Mouse (Mus musculus) stomach, embryonic 15.5 days (tissue): Measurements from ENCODE around the gene Pum3. TPM values are rescaled to one million over a fixed set of nuclear protein-coding genes. Genes with fewer than 3 reads are reported as not detected.

Source experiments
- ATAC-seq: fragments of 200-750 bp; cut with Nextera tagmentation; 2 replicates; pipeline ENCODE4 v1.8.0; 2017; ENCODE audit warnings: low read depth, moderate number of reproducible peaks, moderate TSS enrichment; ENCODE audit not compliant: insufficient read depth, low FRiP score
- H3K27ac ChIP-seq: fragments of 300-500 bp; sonication (generic); 2 replicates; pipeline ENCODE4 v1.5.1; 2015; ENCODE audit warnings: mild to moderate bottlenecking, inconsistent platforms
- H3K27me3 ChIP-seq: fragments of 300-500 bp; sonication (generic); replicated peaks from 2 replicates; pipeline ENCODE4 v1.6.1; 2015; ENCODE audit warnings: inconsistent platforms
- H3K36me3 ChIP-seq: fragments of 300-500 bp; sonication (generic); 2 replicates; pipeline ENCODE4 v1.6.1; 2015; ENCODE audit warnings: inconsistent platforms
- H3K4me1 ChIP-seq: fragments of 300-500 bp; sonication (generic); 2 replicates; pipeline ENCODE4 v1.6.1; 2015; ENCODE audit warnings: inconsistent platforms
- H3K4me2 ChIP-seq: fragments of 300-500 bp; sonication (generic); 2 replicates; pipeline ENCODE4 v1.6.1; 2015; ENCODE audit warnings: mild to moderate bottlenecking, inconsistent platforms
- H3K4me3 ChIP-seq: fragments of 300-500 bp; sonication (generic); replicated peaks from 2 replicates; pipeline ENCODE4 v1.5.1; 2015; ENCODE audit warnings: inconsistent platforms
- H3K9ac ChIP-seq: fragments of 300-500 bp; sonication (generic); 2 replicates; pipeline ENCODE4 v1.6.1; 2015; ENCODE audit warnings: inconsistent platforms
- H3K9me3 ChIP-seq: fragments of 300-500 bp; sonication (generic); 2 replicates; pipeline ENCODE4 v1.6.1; 2016; ENCODE audit warnings: inconsistent platforms
- WGBS: fragments of 180-500 bp; shearing (Covaris S2); methylation state at CpG from one replicate; pipeline ENCODE4 v1.1.7; 2015; 5-methylcytosine and 5-hydroxymethylcytosine counted together
- polyA plus RNA-seq: library from polyadenylated mRNA; unstranded; fragments of >200 nt; fragmentation: Nextera tagmentation; extraction: Ambion mirVana; gene quantifications from 2 replicates; pipeline ENCODE4 v1.2.1, GENCODE M21; 2015

Pum3 gene
- polyA plus RNA-seq, 1 experiment from 2014 or later, result 61.1 TPM

DNA sequence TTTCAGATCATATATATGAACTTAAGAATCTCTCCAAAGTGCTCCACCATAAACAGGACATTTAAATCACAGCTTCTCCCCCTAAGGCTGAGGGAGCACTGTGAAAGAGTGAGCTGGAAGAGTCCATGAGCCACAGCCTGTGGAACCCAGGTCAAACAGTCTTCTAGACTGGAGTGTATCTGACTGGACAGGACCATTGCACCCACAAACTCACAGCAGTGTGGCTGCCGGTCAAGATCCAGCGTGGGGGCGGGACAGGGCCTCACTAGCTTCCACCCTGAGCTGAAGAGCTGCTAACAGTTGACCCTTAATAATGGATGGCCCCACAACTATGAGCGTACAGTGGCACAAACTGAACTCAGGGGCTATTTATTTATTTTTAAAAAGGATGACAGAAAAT lies 12.2 kb downstream of the Pum3 start:
- H3K4me1 ChIP-seq, result no peaks in the 10 kb centered on the region
- H3K36me3 ChIP-seq, result peaks cover 41% of the 10 kb centered on the region
- ATAC-seq, result no peak
- H3K9me3 ChIP-seq, result no peaks in the 10 kb centered on the region
- 86% methylated on average over 4 of the region's 4 CpGs for WGBS
- no peaks in the 10 kb centered on the region for H3K27me3 ChIP-seq
- H3K4me3 ChIP-seq, result no peak overlapping the region
- no peak overlapping the region for H3K4me2 ChIP-seq
- H3K27ac ChIP-seq, result no peak overlapping the region
- no peak overlapping the region for H3K9ac ChIP-seq

DNA sequence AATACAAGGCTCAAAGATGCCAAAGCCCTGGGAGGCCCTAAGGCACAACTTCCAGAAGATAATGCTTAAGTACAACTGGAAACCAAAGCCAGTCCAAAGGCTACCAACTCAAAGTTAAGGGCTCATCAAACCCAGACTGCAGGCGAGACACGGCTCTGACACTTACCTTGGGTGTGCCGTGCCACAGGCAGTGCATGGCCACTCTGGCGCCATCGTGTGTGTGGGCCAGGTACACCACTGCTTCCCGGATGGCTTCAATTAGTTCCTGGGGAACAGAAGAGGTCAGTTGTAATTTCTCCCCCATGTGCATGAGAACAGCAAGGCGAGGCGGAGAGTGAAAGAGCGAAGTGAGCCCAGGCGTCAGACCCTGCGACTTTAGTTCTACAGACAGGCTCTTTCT lies 13.1 kb downstream of the Pum3 start:
- no peak overlapping the region for H3K27ac ChIP-seq
- no peaks in the 10 kb centered on the region for H3K4me1 ChIP-seq
- WGBS, result 66% methylated on average over 11 of the region's 11 CpGs
- no peak overlapping the region for H3K9ac ChIP-seq
- no peaks in the 10 kb centered on the region for H3K27me3 ChIP-seq
- H3K9me3 ChIP-seq, result no peaks in the 10 kb centered on the region
- ATAC-seq, result no peak
- no peak overlapping the region for H3K4me3 ChIP-seq
- H3K36me3 ChIP-seq, result peaks cover 41% of the 10 kb centered on the region
- no peak overlapping the region for H3K4me2 ChIP-seq

- no peaks in the 10 kb centered on the region for H3K9me3 ChIP-seq
- peak overlapping the region; percentile 8; the same call in 1 of the 2 replicates for H3K27ac ChIP-seq
- no peaks in the 10 kb centered on the region for H3K27me3 ChIP-seq
- peaks cover 26% of the 10 kb centered on the region for H3K36me3 ChIP-seq
- no peaks in the 10 kb centered on the region for H3K4me1 ChIP-seq
- ATAC-seq, result no peak
- no peak overlapping the region for H3K9ac ChIP-seq
- no peak overlapping the region for H3K4me3 ChIP-seq
- no peak overlapping the region for H3K4me2 ChIP-seq
- WGBS, result 82% methylated on average over 4 of the region's 4 CpGs
Observed at GRCm38 (mm10) chr19:27411340-27411739, 18.3 kb downstream of the Pum3 start.

GRCm38 (mm10) chr19:27410751-27411150 lies 18.9 kb downstream of the Pum3 start:
- H3K36me3 ChIP-seq, result peaks cover 23% of the 10 kb centered on the region
- H3K9me3 ChIP-seq, result no peaks in the 10 kb centered on the region
- no peak for ATAC-seq
- H3K4me3 ChIP-seq, result no peak overlapping the region
- WGBS, result 77% methylated on average over 4 of the region's 4 CpGs
- H3K27me3 ChIP-seq, result no peaks in the 10 kb centered on the region
- no peak overlapping the region for H3K9ac ChIP-seq
- no peak overlapping the region for H3K4me2 ChIP-seq
- no peaks in the 10 kb centered on the region for H3K4me1 ChIP-seq
- H3K27ac ChIP-seq, result peak overlapping the region; percentile 8; the same call in 1 of the 2 replicates

DNA sequence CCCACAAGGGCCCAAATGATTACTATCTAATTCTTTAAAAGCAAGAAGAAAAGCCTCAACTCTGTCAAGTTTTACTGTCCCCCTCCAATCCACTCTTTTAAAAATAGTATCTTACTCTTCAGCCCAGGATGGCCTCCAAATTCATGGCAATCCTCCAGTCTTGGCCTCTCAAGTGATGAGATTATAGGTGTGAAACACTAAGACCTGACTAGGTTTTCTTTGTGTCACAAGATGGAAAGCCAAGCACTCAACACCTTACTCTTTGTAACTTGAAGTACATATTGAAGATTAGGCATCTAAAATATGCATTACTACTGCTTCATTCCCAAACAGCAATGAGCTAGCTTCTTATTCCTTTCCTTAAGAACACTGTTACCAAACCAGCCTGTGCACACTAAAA lies 19.8 kb downstream of the Pum3 start:
- H3K36me3 ChIP-seq, result peaks cover 19% of the 10 kb centered on the region
- no peak for ATAC-seq
- H3K27ac ChIP-seq, result no peak overlapping the region
- H3K9ac ChIP-seq, result no peak overlapping the region
- no peak overlapping the region for H3K4me3 ChIP-seq
- H3K4me2 ChIP-seq, result no peak overlapping the region
- no peaks in the 10 kb centered on the region for H3K9me3 ChIP-seq
- no peaks in the 10 kb centered on the region for H3K27me3 ChIP-seq
- H3K4me1 ChIP-seq, result no peaks in the 10 kb centered on the region

DNA sequence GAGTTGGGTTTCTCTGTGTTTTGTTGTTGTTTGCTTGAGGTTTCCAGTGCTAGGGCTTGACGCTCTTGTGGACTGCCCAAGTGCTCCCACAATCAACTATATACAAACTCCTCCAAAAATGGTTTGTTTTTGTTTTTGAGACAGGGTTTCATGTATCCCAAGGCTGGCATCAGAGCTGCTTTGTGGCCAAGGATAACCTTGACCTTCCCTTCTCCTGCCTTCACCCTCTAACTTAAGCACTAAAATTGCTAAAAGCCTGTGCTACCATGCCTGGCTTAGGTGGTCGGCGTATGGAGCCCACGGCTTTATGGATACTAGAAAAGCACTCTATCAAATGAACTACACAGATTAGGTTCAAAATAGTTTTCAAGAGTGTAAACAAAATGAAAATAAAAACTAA lies 20.4 kb downstream of the Pum3 start:
- Histone ChIP-seq H3K4me3 (no peak overlapping the region), H3K36me3 (peaks cover 19% of the 10 kb centered on the region), H3K9me3 (no peaks in the 10 kb centered on the region), H3K27ac (no peak overlapping the region), H3K4me1 (no peaks in the 10 kb centered on the region), H3K9ac (no peak overlapping the region), H3K4me2 (no peak overlapping the region), H3K27me3 (no peaks in the 10 kb centered on the region)
- WGBS, result 89% methylated on average over 4 of the region's 4 CpGs
- no peak for ATAC-seq

- peaks cover 33% of the 10 kb centered on the region; the same call in 1 of the 2 replicates for H3K36me3 ChIP-seq
- no peak overlapping the region for H3K27ac ChIP-seq
- H3K9ac ChIP-seq, result no peak overlapping the region
- H3K4me1 ChIP-seq, result no peaks in the 10 kb centered on the region
- H3K27me3 ChIP-seq, result no peaks in the 10 kb centered on the region
- 79% methylated on average over 9 of the region's 9 CpGs for WGBS
- no peak overlapping the region for H3K4me2 ChIP-seq
- ATAC-seq, result no peak
- no peaks in the 10 kb centered on the region for H3K9me3 ChIP-seq
- no peak overlapping the region for H3K4me3 ChIP-seq
Observed at GRCm38 (mm10) chr19:27397797-27398196, 31.8 kb downstream of the Pum3 start.

GRCm38 (mm10) chr19:27397223-27397622 lies 32.4 kb downstream of the Pum3 start:
- WGBS, result 88% methylated on average over 5 of the region's 5 CpGs
- Histone ChIP-seq H3K9ac (no peak overlapping the region), H3K27me3 (no peaks in the 10 kb centered on the region), H3K4me1 (no peaks in the 10 kb centered on the region), H3K4me2 (no peak overlapping the region), H3K9me3 (no peaks in the 10 kb centered on the region), H3K4me3 (no peak overlapping the region), H3K36me3 (peaks cover 33% of the 10 kb centered on the region; the same call in 1 of the 2 replicates), H3K27ac (no peak overlapping the region)
- no peak for ATAC-seq

DNA sequence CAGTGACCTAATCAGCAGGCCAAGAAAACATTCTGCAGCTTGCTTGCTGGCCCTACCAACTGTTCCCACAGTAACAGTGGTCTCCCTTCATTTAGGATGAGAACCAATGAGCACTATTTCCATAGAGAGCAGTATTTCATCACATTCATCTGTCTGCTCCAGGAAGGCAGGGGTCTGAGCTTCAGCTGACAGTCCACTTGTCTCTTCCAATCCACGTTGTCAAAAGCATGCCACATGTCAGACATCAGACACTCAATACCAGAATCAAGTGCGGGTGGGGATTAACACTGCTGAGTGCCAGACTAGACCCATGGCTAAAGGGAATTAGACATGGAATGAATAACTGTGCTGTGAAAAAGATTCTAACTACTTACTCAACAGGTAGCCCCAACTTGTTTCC lies 32.9 kb downstream of the Pum3 start:
- no peak overlapping the region for H3K4me3 ChIP-seq
- 97% methylated on average over 2 of the region's 2 CpGs for WGBS
- H3K27ac ChIP-seq, result no peak overlapping the region
- no peaks in the 10 kb centered on the region for H3K9me3 ChIP-seq
- peaks cover 33% of the 10 kb centered on the region; the same call in 1 of the 2 replicates for H3K36me3 ChIP-seq
- no peaks in the 10 kb centered on the region for H3K4me1 ChIP-seq
- H3K4me2 ChIP-seq, result no peak overlapping the region
- ATAC-seq, result no peak
- no peaks in the 10 kb centered on the region for H3K27me3 ChIP-seq
- H3K9ac ChIP-seq, result no peak overlapping the region

DNA sequence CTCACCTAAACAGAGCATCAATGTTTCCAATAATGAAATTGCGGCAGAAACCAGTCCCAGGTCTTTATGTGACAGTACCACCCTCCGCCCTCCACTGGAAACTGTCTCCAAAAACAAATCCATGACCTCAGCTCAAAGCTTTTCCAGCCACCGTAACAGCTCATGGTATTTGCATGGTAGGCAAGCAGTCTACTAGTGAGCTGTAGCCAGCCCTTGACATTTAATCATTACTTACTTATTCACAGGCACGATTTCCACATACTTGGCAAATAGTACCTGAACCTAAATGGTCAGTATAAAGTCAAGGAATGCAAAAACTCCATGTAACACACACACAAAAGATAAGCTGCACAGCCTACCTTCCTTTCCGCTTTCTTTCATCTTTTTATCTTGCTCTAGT lies 33.7 kb downstream of the Pum3 start:
- Histone ChIP-seq H3K9me3 (no peaks in the 10 kb centered on the region), H3K4me1 (no peaks in the 10 kb centered on the region), H3K27ac (no peak overlapping the region), H3K9ac (no peak overlapping the region), H3K36me3 (peaks cover 39% of the 10 kb centered on the region), H3K27me3 (no peaks in the 10 kb centered on the region), H3K4me3 (no peak overlapping the region), H3K4me2 (no peak overlapping the region)
- WGBS, result 83% methylated on average over 5 of the region's 5 CpGs
- no peak for ATAC-seq

GRCm38 (mm10) chr19:27395481-27395880 lies 34.1 kb downstream of the Pum3 start:
- no peak overlapping the region for H3K4me3 ChIP-seq
- H3K4me2 ChIP-seq, result no peak overlapping the region
- no peaks in the 10 kb centered on the region for H3K4me1 ChIP-seq
- no peaks in the 10 kb centered on the region for H3K9me3 ChIP-seq
- 81% methylated on average over 8 of the region's 8 CpGs for WGBS
- H3K27ac ChIP-seq, result no peak overlapping the region
- H3K9ac ChIP-seq, result no peak overlapping the region
- no peaks in the 10 kb centered on the region for H3K27me3 ChIP-seq
- ATAC-seq, result peak; percentile 76
- H3K36me3 ChIP-seq, result peaks cover 43% of the 10 kb centered on the region

DNA sequence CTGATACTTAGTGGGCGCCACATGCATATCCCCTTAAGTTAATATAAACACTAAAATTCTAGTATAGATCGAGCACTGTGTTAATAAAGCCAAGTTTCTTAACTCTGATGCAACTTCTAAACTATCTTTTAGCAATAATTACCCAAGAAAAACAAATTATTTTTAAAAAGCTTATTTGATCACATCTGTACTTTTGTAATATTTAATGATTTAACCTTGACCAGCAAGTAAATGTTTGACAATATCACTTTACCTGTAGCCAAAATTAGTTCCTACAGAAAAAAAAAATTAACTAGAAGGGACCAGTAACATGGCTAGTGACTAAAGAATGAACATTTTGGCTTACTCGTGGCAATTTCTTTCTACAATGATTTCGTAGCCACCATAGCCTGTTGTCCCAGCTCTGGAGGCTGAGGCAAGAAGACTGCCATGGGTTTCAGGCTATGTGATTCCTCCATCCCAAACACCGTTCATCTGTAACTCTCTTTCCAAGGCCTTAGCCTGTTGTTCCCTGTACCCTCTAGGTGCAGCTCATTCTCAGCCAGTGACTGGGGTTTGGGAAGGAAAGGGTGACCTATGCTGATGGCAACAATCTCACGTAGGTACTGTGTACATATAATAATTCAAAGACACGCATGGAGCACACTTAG lies 35.2 kb downstream of the Pum3 start:
- 91% methylated on average over 7 of the region's 7 CpGs for WGBS
- Histone ChIP-seq H3K27me3 (no peaks in the 10 kb centered on the region), H3K9ac (no peak overlapping the region), H3K27ac (no peak overlapping the region), H3K4me2 (no peak overlapping the region), H3K4me3 (no peak overlapping the region), H3K4me1 (no peaks in the 10 kb centered on the region), H3K9me3 (no peaks in the 10 kb centered on the region), H3K36me3 (peaks cover 47% of the 10 kb centered on the region)
- ATAC-seq, result no peak

GRCm38 (mm10) chr19:27392431-27392830 lies 37.2 kb downstream of the Pum3 start:
- no peak overlapping the region for H3K9ac ChIP-seq
- no peaks in the 10 kb centered on the region for H3K4me1 ChIP-seq
- no peaks in the 10 kb centered on the region for H3K27me3 ChIP-seq
- no peak overlapping the region for H3K4me3 ChIP-seq
- WGBS, result 91% methylated on average over 2 of the region's 2 CpGs
- peaks cover 46% of the 10 kb centered on the region for H3K36me3 ChIP-seq
- no peaks in the 10 kb centered on the region for H3K9me3 ChIP-seq
- H3K4me2 ChIP-seq, result no peak overlapping the region
- H3K27ac ChIP-seq, result no peak overlapping the region
- no peak for ATAC-seq
